Mouse (Mus musculus): ENCODE data around the gene Irf4. TPM values are rescaled to one million over a fixed set of nuclear protein-coding genes. Genes with fewer than 3 reads are reported as not detected.

Irf4 gene
- polyA plus RNA-seq, 1 experiment from 2014 or later = not detected

GRCm38 (mm10) chr13:30730104-30730793 is 18.8 kb upstream of the Irf4 start:
- H3K27me3 ChIP-seq (ENCODE audit: control insufficient read depth, insufficient read depth, low read length) = no peaks in the 10 kb centered on the region
- H3K36me3 ChIP-seq (ENCODE audit: control insufficient read depth, insufficient read depth, low read length) = no peaks in the 10 kb centered on the region
- no peak overlapping the region for H3K27ac ChIP-seq (ENCODE audit: low read depth, low read length)
- no peak overlapping the region for H3K9ac ChIP-seq (replicated peaks; ENCODE audit: low read depth, low read length)
- H3K4me1 ChIP-seq (ENCODE audit: control insufficient read depth, insufficient read depth, low read length) = no peaks in the 10 kb centered on the region
- no peak for ATAC-seq (ENCODE audit: low read depth)
- no peaks in the 10 kb centered on the region for H3K9me3 ChIP-seq (ENCODE audit: control insufficient read depth, low read length)
- no peak overlapping the region for H3K4me2 ChIP-seq (ENCODE audit: low read depth, low read length)
- 86% methylated on average over 15 of the region's 15 CpGs for WGBS
- no peak overlapping the region for H3K4me3 ChIP-seq (ENCODE audit: low read depth, low read length)

GRCm38 (mm10) chr13:30732709-30733445 is 16.1 kb upstream of the Irf4 start:
- 82% methylated on average over 11 of the region's 11 CpGs for WGBS
- no peaks in the 10 kb centered on the region for H3K4me1 ChIP-seq (ENCODE audit: control insufficient read depth, insufficient read depth, low read length)
- H3K4me3 ChIP-seq (ENCODE audit: low read depth, low read length) = no peak overlapping the region
- H3K9me3 ChIP-seq (ENCODE audit: control insufficient read depth, low read length) = no peaks in the 10 kb centered on the region
- H3K9ac ChIP-seq (replicated peaks; ENCODE audit: low read depth, low read length) = no peak overlapping the region
- no peak overlapping the region for H3K27ac ChIP-seq (ENCODE audit: low read depth, low read length)
- no peak for ATAC-seq (ENCODE audit: low read depth)
- no peak overlapping the region for H3K4me2 ChIP-seq (ENCODE audit: low read depth, low read length)
- no peaks in the 10 kb centered on the region for H3K36me3 ChIP-seq (ENCODE audit: control insufficient read depth, insufficient read depth, low read length)
- no peaks in the 10 kb centered on the region for H3K27me3 ChIP-seq (ENCODE audit: control insufficient read depth, insufficient read depth, low read length)

- Histone ChIP-seq H3K9ac (replicated peaks; ENCODE audit: low read depth, low read length) (no peak overlapping the region), H3K9me3 (ENCODE audit: control insufficient read depth, low read length) (no peaks in the 10 kb centered on the region), H3K27me3 (ENCODE audit: control insufficient read depth, insufficient read depth, low read length) (no peaks in the 10 kb centered on the region), H3K27ac (ENCODE audit: low read depth, low read length) (no peak overlapping the region), H3K4me2 (ENCODE audit: low read depth, low read length) (no peak overlapping the region), H3K36me3 (ENCODE audit: control insufficient read depth, insufficient read depth, low read length) (no peaks in the 10 kb centered on the region), H3K4me1 (ENCODE audit: control insufficient read depth, insufficient read depth, low read length) (no peaks in the 10 kb centered on the region), H3K4me3 (ENCODE audit: low read depth, low read length) (no peak overlapping the region)
- no peak for ATAC-seq (ENCODE audit: low read depth)
- 88% methylated on average over 5 of the region's 5 CpGs for WGBS
Measured at GRCm38 (mm10) chr13:30736721-30737120, 12.3 kb upstream of the Irf4 start.

- H3K27me3 ChIP-seq (ENCODE audit: control insufficient read depth, insufficient read depth, low read length) = no peaks in the 10 kb centered on the region
- no peak for ATAC-seq (ENCODE audit: low read depth)
- H3K4me3 ChIP-seq (ENCODE audit: low read depth, low read length) = no peak overlapping the region
- H3K36me3 ChIP-seq (ENCODE audit: control insufficient read depth, insufficient read depth, low read length) = no peaks in the 10 kb centered on the region
- H3K27ac ChIP-seq (ENCODE audit: low read depth, low read length) = no peak overlapping the region
- no peaks in the 10 kb centered on the region for H3K4me1 ChIP-seq (ENCODE audit: control insufficient read depth, insufficient read depth, low read length)
- H3K9ac ChIP-seq (replicated peaks; ENCODE audit: low read depth, low read length) = no peak overlapping the region
- 78% methylated on average over 2 of the region's 2 CpGs for WGBS
- H3K9me3 ChIP-seq (ENCODE audit: control insufficient read depth, low read length) = no peaks in the 10 kb centered on the region
- no peak overlapping the region for H3K4me2 ChIP-seq (ENCODE audit: low read depth, low read length)
Measured at GRCm38 (mm10) chr13:30737257-30737656, 11.8 kb upstream of the Irf4 start.

- Histone ChIP-seq H3K9me3 (ENCODE audit: control insufficient read depth, low read length) (no peaks in the 10 kb centered on the region), H3K9ac (replicated peaks; ENCODE audit: low read depth, low read length) (no peak overlapping the region), H3K27me3 (ENCODE audit: control insufficient read depth, insufficient read depth, low read length) (no peaks in the 10 kb centered on the region), H3K4me2 (ENCODE audit: low read depth, low read length) (no peak overlapping the region), H3K4me3 (ENCODE audit: low read depth, low read length) (no peak overlapping the region), H3K27ac (ENCODE audit: low read depth, low read length) (no peak overlapping the region), H3K36me3 (ENCODE audit: control insufficient read depth, insufficient read depth, low read length) (no peaks in the 10 kb centered on the region), H3K4me1 (ENCODE audit: control insufficient read depth, insufficient read depth, low read length) (no peaks in the 10 kb centered on the region)
- 81% methylated on average over 4 of the region's 4 CpGs for WGBS
- no peak for ATAC-seq (ENCODE audit: low read depth)
Measured at GRCm38 (mm10) chr13:30738310-30738840, 10.7 kb upstream of the Irf4 start.

GRCm38 (mm10) chr13:30741172-30741571 is 7.9 kb upstream of the Irf4 start:
- no peak for ATAC-seq (ENCODE audit: low read depth)
- H3K36me3 ChIP-seq (ENCODE audit: control insufficient read depth, insufficient read depth, low read length) = no peaks in the 10 kb centered on the region
- WGBS = 79% methylated on average over 5 of the region's 5 CpGs
- no peak overlapping the region for H3K9ac ChIP-seq (replicated peaks; ENCODE audit: low read depth, low read length)
- no peaks in the 10 kb centered on the region for H3K4me1 ChIP-seq (ENCODE audit: control insufficient read depth, insufficient read depth, low read length)
- no peaks in the 10 kb centered on the region for H3K9me3 ChIP-seq (ENCODE audit: control insufficient read depth, low read length)
- no peak overlapping the region for H3K4me2 ChIP-seq (ENCODE audit: low read depth, low read length)
- no peak overlapping the region for H3K27ac ChIP-seq (ENCODE audit: low read depth, low read length)
- H3K27me3 ChIP-seq (ENCODE audit: control insufficient read depth, insufficient read depth, low read length) = no peaks in the 10 kb centered on the region
- H3K4me3 ChIP-seq (ENCODE audit: low read depth, low read length) = no peak overlapping the region

- no peaks in the 10 kb centered on the region for H3K9me3 ChIP-seq (ENCODE audit: control insufficient read depth, low read length)
- H3K4me1 ChIP-seq (ENCODE audit: control insufficient read depth, insufficient read depth, low read length) = no peaks in the 10 kb centered on the region
- 78% methylated on average over 6 of the region's 6 CpGs for WGBS
- H3K4me3 ChIP-seq (ENCODE audit: low read depth, low read length) = no peak overlapping the region
- no peak for ATAC-seq (ENCODE audit: low read depth)
- H3K27ac ChIP-seq (ENCODE audit: low read depth, low read length) = no peak overlapping the region
- no peak overlapping the region for H3K4me2 ChIP-seq (ENCODE audit: low read depth, low read length)
- no peaks in the 10 kb centered on the region for H3K36me3 ChIP-seq (ENCODE audit: control insufficient read depth, insufficient read depth, low read length)
- H3K27me3 ChIP-seq (ENCODE audit: control insufficient read depth, insufficient read depth, low read length) = no peaks in the 10 kb centered on the region
- no peak overlapping the region for H3K9ac ChIP-seq (replicated peaks; ENCODE audit: low read depth, low read length)
Measured at GRCm38 (mm10) chr13:30742411-30742970, 6.5 kb upstream of the Irf4 start.

GRCm38 (mm10) chr13:30745121-30745520 is 3.9 kb upstream of the Irf4 start:
- no peaks in the 10 kb centered on the region for H3K36me3 ChIP-seq (ENCODE audit: control insufficient read depth, insufficient read depth, low read length)
- no peak overlapping the region for H3K4me3 ChIP-seq (ENCODE audit: low read depth, low read length)
- ATAC-seq (ENCODE audit: low read depth) = no peak
- H3K9ac ChIP-seq (replicated peaks; ENCODE audit: low read depth, low read length) = no peak overlapping the region
- no peak overlapping the region for H3K27ac ChIP-seq (ENCODE audit: low read depth, low read length)
- 76% methylated on average over 7 of the region's 7 CpGs for WGBS
- peaks cover 24% of the 10 kb centered on the region for H3K27me3 ChIP-seq (ENCODE audit: control insufficient read depth, insufficient read depth, low read length)
- no peak overlapping the region for H3K4me2 ChIP-seq (ENCODE audit: low read depth, low read length)
- H3K4me1 ChIP-seq (ENCODE audit: control insufficient read depth, insufficient read depth, low read length) = peaks cover 9% of the 10 kb centered on the region; the same call in 1 of the 2 replicates
- no peaks in the 10 kb centered on the region for H3K9me3 ChIP-seq (ENCODE audit: control insufficient read depth, low read length)

GRCm38 (mm10) chr13:30747068-30747467 is 2.0 kb upstream of the Irf4 start:
- peaks cover 13% of the 10 kb centered on the region; the same call in 1 of the 2 replicates for H3K4me1 ChIP-seq (ENCODE audit: control insufficient read depth, insufficient read depth, low read length)
- no peak overlapping the region for H3K27ac ChIP-seq (ENCODE audit: low read depth, low read length)
- no peaks in the 10 kb centered on the region for H3K36me3 ChIP-seq (ENCODE audit: control insufficient read depth, insufficient read depth, low read length)
- H3K4me2 ChIP-seq (ENCODE audit: low read depth, low read length) = no peak overlapping the region
- no peak for ATAC-seq (ENCODE audit: low read depth)
- H3K4me3 ChIP-seq (ENCODE audit: low read depth, low read length) = no peak overlapping the region
- H3K9ac ChIP-seq (replicated peaks; ENCODE audit: low read depth, low read length) = no peak overlapping the region
- H3K9me3 ChIP-seq (ENCODE audit: control insufficient read depth, low read length) = no peaks in the 10 kb centered on the region
- WGBS = 74% methylated on average over 5 of the region's 5 CpGs
- H3K27me3 ChIP-seq (ENCODE audit: control insufficient read depth, insufficient read depth, low read length) = peaks cover 42% of the 10 kb centered on the region
